Mouse (Mus musculus) forebrain, postnatal 0 days (tissue): ENCODE measurements around the gene Nbea. TPM values are rescaled to one million over a fixed set of nuclear protein-coding genes. Genes with fewer than 3 reads are reported as not detected.

Experiments used
- ATAC-seq: fragments of 200-750 bp; cut with Nextera tagmentation; 2 replicates; pipeline ENCODE4 v1.8.0; 2017; ENCODE audit warnings: mild to moderate bottlenecking, moderate library complexity
- DNase-seq: peaks from one replicate; pipeline ENCODE4 v3.0.0-alpha.2; 2015
- H3K27ac ChIP-seq: fragments of 300-500 bp; sonication (generic); 2 replicates; pipeline ENCODE4 v1.5.1; 2014; ENCODE audit warnings: low read depth, mild to moderate bottlenecking, antibody characterized with exemption, low read length, moderate library complexity, mixed read lengths
- H3K27me3 ChIP-seq: fragments of 300-500 bp; sonication (generic); 2 replicates; pipeline ENCODE4 v1.6.1; 2014; ENCODE audit warnings: mild to moderate bottlenecking, low read length, mixed read lengths; ENCODE audit not compliant: insufficient read depth
- H3K36me3 ChIP-seq: fragments of 300-500 bp; sonication (generic); 2 replicates; pipeline ENCODE4 v1.6.1; 2014; ENCODE audit warnings: mild to moderate bottlenecking, moderate library complexity; ENCODE audit not compliant: insufficient read depth
- H3K4me1 ChIP-seq: fragments of 300-500 bp; sonication (generic); 2 replicates; pipeline ENCODE4 v1.6.1; 2014; ENCODE audit warnings: antibody characterized with exemption; ENCODE audit not compliant: insufficient read depth
- H3K4me2 ChIP-seq: fragments of 300-500 bp; sonication (generic); 2 replicates; pipeline ENCODE4 v1.6.1; 2014; ENCODE audit warnings: low read depth, mild to moderate bottlenecking, moderate library complexity
- H3K4me3 ChIP-seq: fragments of 300-500 bp; sonication (generic); 2 replicates; pipeline ENCODE4 v1.5.1; 2014; ENCODE audit warnings: low read depth, low read length, mixed read lengths
- H3K9ac ChIP-seq: fragments of 300-500 bp; sonication (generic); 2 replicates; pipeline ENCODE4 v1.6.1; 2014; ENCODE audit warnings: mild to moderate bottlenecking
- H3K9me3 ChIP-seq: fragments of 300-500 bp; sonication (generic); 2 replicates; pipeline ENCODE4 v1.6.1; 2016; ENCODE audit warnings: low read length
- CTCF ChIP-seq: sonication (generic); IDR thresholded peaks from 2 replicates; pipeline ENCODE4 v1.5.1; 2016; ENCODE audit warnings: antibody characterized with exemption, control low read depth, low read depth
- whole genome bisulfite sequencing: fragments of 180-500 bp; shearing (Covaris S2); extraction: QIAGEN DNeasy Blood & Tissue Kit; methylation state at CpG from one replicate; pipeline ENCODE4 v1.1.7; 2014; 5-methylcytosine and 5-hydroxymethylcytosine counted together
- polyA plus RNA-seq: library from polyadenylated mRNA; unstranded; fragments of >200 nt; fragmentation: Nextera tagmentation; extraction: Ambion mirVana; gene quantifications from 2 replicates; pipeline ENCODE4 v1.2.1, GENCODE M21; 2015
- total RNA-seq: library from RNA; depleted of rRNA; stranded (reverse); fragments of >200 nt; gene quantifications from 2 replicates; pipeline ENCODE4 v1.2.3, GENCODE M21; 2014

Nbea gene
- total and polyA plus RNA-seq, 2 experiments from 2014 or later = 42.3 to 198 TPM

GRCm38 (mm10) chr3:55752558-55752957 is 430.9 kb downstream of the Nbea start:
- WGBS = 88% methylated on average over 4 of the region's 4 CpGs
- no peak overlapping the region for H3K9ac ChIP-seq
- peaks cover 17% of the 10 kb centered on the region; the same call in 1 of the 2 replicates for H3K4me1 ChIP-seq
- no peak overlapping the region for H3K4me2 ChIP-seq
- no peak overlapping the region for H3K4me3 ChIP-seq
- no peaks in the 10 kb centered on the region for H3K9me3 ChIP-seq
- H3K36me3 ChIP-seq = no peaks in the 10 kb centered on the region
- no peaks in the 10 kb centered on the region for H3K27me3 ChIP-seq
- peak; percentile 17; the same call in 1 of the 2 replicates for TF ChIP-seq CTCF
- no peak overlapping the region for H3K27ac ChIP-seq
- ATAC-seq (no peak), DNase-seq (no peak)

- Histone ChIP-seq H3K36me3 (no peaks in the 10 kb centered on the region), H3K9me3 (no peaks in the 10 kb centered on the region), H3K4me2 (no peak overlapping the region), H3K4me3 (no peak overlapping the region), H3K27ac (no peak overlapping the region), H3K27me3 (no peaks in the 10 kb centered on the region), H3K4me1 (peaks cover 14% of the 10 kb centered on the region; the same call in 1 of the 2 replicates), H3K9ac (no peak overlapping the region)
- DNase-seq (no peak), ATAC-seq (no peak)
- 13% methylated on average over 5 of the region's 5 CpGs for WGBS
- TF ChIP-seq CTCF = no peak
Measured at GRCm38 (mm10) chr3:55751363-55751762, 432.1 kb downstream of the Nbea start.

- peak overlapping the region; percentile 24 for H3K27ac ChIP-seq
- H3K4me3 ChIP-seq = no peak overlapping the region
- ATAC-seq (no peak), DNase-seq (no peak)
- H3K36me3 ChIP-seq = no peaks in the 10 kb centered on the region
- TF ChIP-seq CTCF = no peak
- no peak overlapping the region for H3K9ac ChIP-seq
- no peak overlapping the region for H3K4me2 ChIP-seq
- 47% methylated on average over 11 of the region's 11 CpGs for WGBS
- no peaks in the 10 kb centered on the region for H3K9me3 ChIP-seq
- H3K4me1 ChIP-seq = peaks cover 8% of the 10 kb centered on the region; the same call in 1 of the 2 replicates
- no peaks in the 10 kb centered on the region for H3K27me3 ChIP-seq
Measured at GRCm38 (mm10) chr3:55750445-55751065, 432.9 kb downstream of the Nbea start.

GRCm38 (mm10) chr3:55743885-55744284 is 439.6 kb downstream of the Nbea start:
- H3K4me1 ChIP-seq = peaks cover 7% of the 10 kb centered on the region; the same call in 1 of the 2 replicates
- no peak overlapping the region for H3K4me2 ChIP-seq
- no peak overlapping the region for H3K9ac ChIP-seq
- no peak overlapping the region for H3K27ac ChIP-seq
- no peaks in the 10 kb centered on the region for H3K9me3 ChIP-seq
- no peak for TF ChIP-seq CTCF
- DNase-seq (no peak), ATAC-seq (no peak)
- 90% methylated on average over 5 of the region's 5 CpGs for whole genome bisulfite sequencing
- H3K4me3 ChIP-seq = no peak overlapping the region
- no peaks in the 10 kb centered on the region for H3K27me3 ChIP-seq
- H3K36me3 ChIP-seq = no peaks in the 10 kb centered on the region

- Histone ChIP-seq H3K4me1 (peaks cover 7% of the 10 kb centered on the region; the same call in 1 of the 2 replicates), H3K4me2 (no peak overlapping the region), H3K9ac (no peak overlapping the region), H3K27ac (peak overlapping the region; percentile 50; the same call in 1 of the 2 replicates), H3K9me3 (no peaks in the 10 kb centered on the region), H3K27me3 (no peaks in the 10 kb centered on the region), H3K36me3 (no peaks in the 10 kb centered on the region), H3K4me3 (no peak overlapping the region)
- ATAC-seq = 0 out of 2 replicates have a peak, but pooled peaks have one; percentile 15
- no peak for DNase-seq
- WGBS = 56% methylated on average over 4 of the region's 4 CpGs
- no peak for TF ChIP-seq CTCF
Measured at GRCm38 (mm10) chr3:55742654-55743053, 440.8 kb downstream of the Nbea start.

- DNase-seq = no peak
- Histone ChIP-seq H3K36me3 (no peaks in the 10 kb centered on the region), H3K4me2 (no peak overlapping the region), H3K9ac (no peak overlapping the region), H3K27ac (peak overlapping the region; percentile 50), H3K4me1 (peaks cover 7% of the 10 kb centered on the region; the same call in 1 of the 2 replicates), H3K27me3 (no peaks in the 10 kb centered on the region), H3K4me3 (no peak overlapping the region), H3K9me3 (no peaks in the 10 kb centered on the region)
- no peak for TF ChIP-seq CTCF
- ATAC-seq = no peak
- WGBS = 78% methylated on average over 5 of the region's 5 CpGs
Measured at GRCm38 (mm10) chr3:55742218-55742617, 441.3 kb downstream of the Nbea start.

GRCm38 (mm10) chr3:55741428-55741827 is 442.1 kb downstream of the Nbea start:
- Histone ChIP-seq H3K27me3 (no peaks in the 10 kb centered on the region), H3K4me2 (no peak overlapping the region), H3K27ac (peak overlapping the region; percentile 60), H3K4me3 (no peak overlapping the region), H3K9me3 (no peaks in the 10 kb centered on the region), H3K36me3 (no peaks in the 10 kb centered on the region), H3K9ac (no peak overlapping the region), H3K4me1 (peaks cover 7% of the 10 kb centered on the region; the same call in 1 of the 2 replicates)
- DNase-seq (no peak), ATAC-seq (peak; percentile 79)
- WGBS = 28% methylated on average over 6 of the region's 6 CpGs
- TF ChIP-seq CTCF = no peak
